Mouse (Mus musculus): ENCODE measurements around the gene Phip.

Phip gene

GRCm38 (mm10) chr9:82975342-82976215, at the start of gene Phip:
Phip (minus strand) TSS chr9:82975516.
- DNase-seq (ENCODE audit: extremely low spot score, low read depth, low spot score) = no peak

- no peak for DNase-seq (ENCODE audit: extremely low spot score, low read depth, low spot score)
Observed at GRCm38 (mm10) chr9:83023724-83024123, 48.4 kb upstream of the Phip start.

- DNase-seq (ENCODE audit: extremely low spot score, low read depth, low spot score) = no peak
Observed at GRCm38 (mm10) chr9:83014516-83014915, 39.2 kb upstream of the Phip start.

GRCm38 (mm10) chr9:83008306-83008705, 33.0 kb upstream of the Phip start:
- DNase-seq (ENCODE audit: extremely low spot score, low read depth, low spot score) = no peak

GRCm38 (mm10) chr9:83001342-83001741, 26.0 kb upstream of the Phip start:
- no peak for DNase-seq (ENCODE audit: extremely low spot score, low read depth, low spot score)

GRCm38 (mm10) chr9:82997765-82998500, 22.6 kb upstream of the Phip start:
- no peak for DNase-seq (ENCODE audit: extremely low spot score, low read depth, low spot score)

- DNase-seq (ENCODE audit: extremely low spot score, low read depth, low spot score) = no peak
Observed at GRCm38 (mm10) chr9:82976936-82977335, 1.6 kb upstream of the Phip start.

GRCm38 (mm10) chr9:82976219-82976618, 903 bp upstream of the Phip start:
- no peak for DNase-seq (ENCODE audit: extremely low spot score, low read depth, low spot score)

- DNase-seq (ENCODE audit: extremely low spot score, low read depth, low spot score) = no peak
Observed at GRCm38 (mm10) chr9:82974962-82975341, 364 bp downstream of the Phip start.

- no peak for DNase-seq (ENCODE audit: extremely low spot score, low read depth, low spot score)
Observed at GRCm38 (mm10) chr9:82974187-82974861, 992 bp downstream of the Phip start.

GRCm38 (mm10) chr9:82973321-82973892, 1.9 kb downstream of the Phip start:
- no peak for DNase-seq (ENCODE audit: extremely low spot score, low read depth, low spot score)

GRCm38 (mm10) chr9:82971433-82971832, 3.9 kb downstream of the Phip start:
- DNase-seq (ENCODE audit: extremely low spot score, low read depth, low spot score) = no peak

- no peak for DNase-seq (ENCODE audit: extremely low spot score, low read depth, low spot score)
Observed at GRCm38 (mm10) chr9:82967076-82967621, 8.2 kb downstream of the Phip start.

GRCm38 (mm10) chr9:82963981-82964380, 11.3 kb downstream of the Phip start:
- no peak for DNase-seq (ENCODE audit: extremely low spot score, low read depth, low spot score)

GRCm38 (mm10) chr9:82961352-82961751, 14.0 kb downstream of the Phip start:
- no peak for DNase-seq (ENCODE audit: extremely low spot score, low read depth, low spot score)

GRCm38 (mm10) chr9:82955267-82955666, 20.0 kb downstream of the Phip start:
- DNase-seq (ENCODE audit: extremely low spot score, low read depth, low spot score) = no peak

GRCm38 (mm10) chr9:82952330-82952729, 23.0 kb downstream of the Phip start:
- DNase-seq (ENCODE audit: extremely low spot score, low read depth, low spot score) = no peak

GRCm38 (mm10) chr9:82951435-82952004, 23.8 kb downstream of the Phip start:
- no peak for DNase-seq (ENCODE audit: extremely low spot score, low read depth, low spot score)

- no peak for DNase-seq (ENCODE audit: extremely low spot score, low read depth, low spot score)
Observed at GRCm38 (mm10) chr9:82907246-82907645, 68.1 kb downstream of the Phip start.

GRCm38 (mm10) chr9:82888645-82889044, 86.7 kb downstream of the Phip start:
- no peak for DNase-seq (ENCODE audit: extremely low spot score, low read depth, low spot score)

GRCm38 (mm10) chr9:82884177-82884576, 91.1 kb downstream of the Phip start:
- DNase-seq (ENCODE audit: extremely low spot score, low read depth, low spot score) = no peak
